Mouse (Mus musculus): ENCODE results near the gene Col5a3. TPM values are rescaled to one million over a fixed set of nuclear protein-coding genes. Genes with fewer than 3 reads are reported as not detected.

Gene Col5a3
- polyA plus RNA-seq, 1 experiment = 70.3 TPM

- Histone ChIP-seq H3K4me2 (ENCODE audit: low read depth) (peak overlapping the region; percentile 90), H3K4me3 (peak overlapping the region; percentile 12), H3K79me2 (ENCODE audit: control insufficient read depth, insufficient read depth) (no peaks in the 10 kb centered on the region), H3K27me3 (ENCODE audit: control insufficient read depth, insufficient read depth, insufficient read length) (peaks cover 45% of the 10 kb centered on the region), H3ac (ENCODE audit: control insufficient read depth, insufficient read length) (no peak overlapping the region), H3K36me3 (ENCODE audit: control insufficient read depth, insufficient read depth) (no peaks in the 10 kb centered on the region)
- no peak for TF ChIP-seq POLR2AphosphoS2 (IDR thresholded peaks at IDR 0.05; ENCODE audit: insufficient read length, low read depth)
- no peak for TF ChIP-seq TCF12 (IDR thresholded peaks at IDR 0.05; ENCODE audit: insufficient read depth, poor library complexity, severe bottlenecking)
- no peak for TF ChIP-seq MAX (IDR thresholded peaks at IDR 0.05; ENCODE audit: low read depth)
- TF ChIP-seq SRF (IDR thresholded peaks at IDR 0.05; ENCODE audit: control insufficient read depth, insufficient read length, low read depth) = no peak
- TF ChIP-seq CEBPB (IDR thresholded peaks at IDR 0.05; ENCODE audit: insufficient read depth, poor library complexity, severe bottlenecking) = no peak
- TF ChIP-seq TCF3 (IDR thresholded peaks at IDR 0.05; ENCODE audit: insufficient read length, low read depth) = no peak
Observed at GRCm38 (mm10) chr9:20727601-20728113, 87.2 kb downstream of the Col5a3 start.

DNA sequence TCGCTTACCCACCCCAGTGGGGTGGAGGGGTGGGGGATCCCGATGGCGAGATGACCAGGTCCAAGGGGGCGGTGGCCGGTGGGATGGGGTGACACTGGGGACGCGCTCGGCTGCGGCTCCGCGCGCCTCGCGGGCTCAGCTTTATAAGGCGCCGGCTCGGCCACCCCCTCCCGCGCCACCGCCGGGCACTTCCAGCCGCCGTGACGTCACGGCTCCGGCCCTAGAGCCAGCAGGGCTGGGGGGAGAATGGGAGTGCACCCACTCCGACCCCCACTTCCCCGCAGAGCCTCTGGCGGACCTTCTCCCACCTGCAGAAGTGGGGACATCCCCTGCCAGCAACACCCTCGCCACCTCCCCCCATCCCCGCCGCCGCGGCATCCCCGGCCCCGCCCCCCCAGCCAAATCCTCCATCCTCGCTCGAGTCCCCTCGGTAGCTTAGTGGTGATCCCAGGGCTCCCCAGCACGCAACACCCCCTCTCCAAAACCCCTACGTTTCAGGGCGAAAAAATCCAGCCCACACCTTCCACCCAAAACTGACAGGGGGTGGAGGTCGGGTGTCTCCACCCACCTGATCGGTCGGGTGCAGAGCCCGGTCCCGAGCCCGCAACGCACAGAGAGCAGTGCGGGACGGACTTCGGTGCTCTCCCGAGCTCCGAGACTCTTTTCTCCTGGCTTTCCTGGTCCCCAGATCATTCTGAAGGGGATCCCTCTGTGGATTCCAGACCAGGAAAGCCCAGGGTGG is 87.8 kb downstream of the Col5a3 start:
- H3K36me3 ChIP-seq (ENCODE audit: control insufficient read depth, insufficient read depth) = no peaks in the 10 kb centered on the region
- TF ChIP-seq USF1 (IDR thresholded peaks at IDR 0.05; ENCODE audit: low read depth) = no peak
- TF ChIP-seq POLR2A (IDR thresholded peaks at IDR 0.05; ENCODE audit: insufficient read length, low read depth) = no peak
- no peak for TF ChIP-seq MYOG (IDR thresholded peaks at IDR 0.05; ENCODE audit: control insufficient read depth in 1 of 3, insufficient read depth in 1 of 3, insufficient read length in 2 of 3, low read depth in 2 of 3)
- no peak for TF ChIP-seq POLR2AphosphoS2 (IDR thresholded peaks at IDR 0.05; ENCODE audit: insufficient read length, low read depth)
- no peak for TF ChIP-seq TCF3 (IDR thresholded peaks at IDR 0.05; ENCODE audit: insufficient read length, low read depth)
- TF ChIP-seq TCF12 (IDR thresholded peaks at IDR 0.05; ENCODE audit: insufficient read depth, poor library complexity, severe bottlenecking) = no peak
- no peak for TF ChIP-seq E2F4 (IDR thresholded peaks at IDR 0.05; ENCODE audit: insufficient read depth)
- no peak for TF ChIP-seq SRF (IDR thresholded peaks at IDR 0.05; ENCODE audit: control insufficient read depth, insufficient read length, low read depth)
- TF ChIP-seq MYOD1 (IDR thresholded peaks at IDR 0.05; ENCODE audit: control insufficient read depth in 1 of 3, insufficient read length in 2 of 3, low read depth in 2 of 3) = no peak
- no peak for TF ChIP-seq CEBPB (IDR thresholded peaks at IDR 0.05; ENCODE audit: insufficient read depth, poor library complexity, severe bottlenecking)
- TF ChIP-seq REST (IDR thresholded peaks at IDR 0.05; ENCODE audit: insufficient read depth, insufficient read length) = no peak
- TF ChIP-seq MAX (IDR thresholded peaks at IDR 0.05; ENCODE audit: low read depth) = no peak
- peak overlapping the region; percentile 90 for H3K4me2 ChIP-seq (ENCODE audit: low read depth)
- H3ac ChIP-seq (ENCODE audit: control insufficient read depth, insufficient read length) = peak overlapping the region; percentile 30
- peak overlapping the region; percentile 12 for H3K4me3 ChIP-seq
- no peaks in the 10 kb centered on the region for H3K79me2 ChIP-seq (ENCODE audit: control insufficient read depth, insufficient read depth)
- H3K27me3 ChIP-seq (ENCODE audit: control insufficient read depth, insufficient read depth, insufficient read length) = peaks cover 45% of the 10 kb centered on the region

GRCm38 (mm10) chr9:20726134-20726858 is 88.6 kb downstream of the Col5a3 start:
- peak overlapping the region; percentile 30 for H3ac ChIP-seq (ENCODE audit: control insufficient read depth, insufficient read length)
- H3K79me2 ChIP-seq (ENCODE audit: control insufficient read depth, insufficient read depth) = no peaks in the 10 kb centered on the region
- TF ChIP-seq USF1 (IDR thresholded peaks at IDR 0.05; ENCODE audit: low read depth) = no peak
- TF ChIP-seq SRF (IDR thresholded peaks at IDR 0.05; ENCODE audit: control insufficient read depth, insufficient read length, low read depth) = no peak
- TF ChIP-seq POLR2AphosphoS2 (IDR thresholded peaks at IDR 0.05; ENCODE audit: insufficient read length, low read depth) = no peak
- TF ChIP-seq E2F4 (IDR thresholded peaks at IDR 0.05; ENCODE audit: insufficient read depth) = no peak
- no peak for TF ChIP-seq TCF12 (IDR thresholded peaks at IDR 0.05; ENCODE audit: insufficient read depth, poor library complexity, severe bottlenecking)
- no peak for TF ChIP-seq MYOG (IDR thresholded peaks at IDR 0.05; ENCODE audit: control insufficient read depth in 1 of 3, insufficient read depth in 1 of 3, insufficient read length in 2 of 3, low read depth in 2 of 3)
- TF ChIP-seq CEBPB (IDR thresholded peaks at IDR 0.05; ENCODE audit: insufficient read depth, poor library complexity, severe bottlenecking) = no peak
- no peak for TF ChIP-seq TCF3 (IDR thresholded peaks at IDR 0.05; ENCODE audit: insufficient read length, low read depth)
- TF ChIP-seq MAX (IDR thresholded peaks at IDR 0.05; ENCODE audit: low read depth) = no peak
- TF ChIP-seq REST (IDR thresholded peaks at IDR 0.05; ENCODE audit: insufficient read depth, insufficient read length) = no peak
- no peak for TF ChIP-seq MYOD1 (IDR thresholded peaks at IDR 0.05; ENCODE audit: control insufficient read depth in 1 of 3, insufficient read length in 2 of 3, low read depth in 2 of 3)
- TF ChIP-seq POLR2A (IDR thresholded peaks at IDR 0.05; ENCODE audit: insufficient read length, low read depth) = no peak
- H3K4me2 ChIP-seq (ENCODE audit: low read depth) = peak overlapping the region; percentile 90
- H3K36me3 ChIP-seq (ENCODE audit: control insufficient read depth, insufficient read depth) = no peaks in the 10 kb centered on the region
- H3K27me3 ChIP-seq (ENCODE audit: control insufficient read depth, insufficient read depth, insufficient read length) = peaks cover 45% of the 10 kb centered on the region
- peak overlapping the region; percentile 12 for H3K4me3 ChIP-seq

DNA sequence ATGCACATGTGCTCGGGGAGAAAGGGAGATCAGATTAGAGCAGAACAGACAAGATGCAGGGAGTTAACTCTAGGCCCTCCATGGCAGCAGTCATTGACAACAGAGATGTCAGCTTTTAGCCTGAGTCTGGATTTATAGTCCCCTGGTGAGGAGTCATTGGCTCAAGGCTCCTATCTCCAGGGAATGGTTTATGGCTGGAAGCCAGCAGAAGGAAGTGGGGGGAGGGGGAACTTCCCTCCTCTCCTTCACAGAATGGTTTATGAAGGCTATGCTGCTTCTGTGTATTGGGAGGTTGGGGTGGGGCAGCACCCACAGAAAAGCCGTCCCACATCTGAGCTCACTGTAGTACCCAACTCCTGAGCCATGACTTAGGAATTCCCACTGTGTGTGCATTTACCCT is 93.3 kb downstream of the Col5a3 start:
- Histone ChIP-seq H3K27me3 (ENCODE audit: control insufficient read depth, insufficient read depth, insufficient read length) (peaks cover 27% of the 10 kb centered on the region), H3ac (ENCODE audit: control insufficient read depth, insufficient read length) (no peak overlapping the region), H3K4me3 (no peak overlapping the region), H3K79me2 (ENCODE audit: control insufficient read depth, insufficient read depth) (no peaks in the 10 kb centered on the region), H3K36me3 (ENCODE audit: control insufficient read depth, insufficient read depth) (no peaks in the 10 kb centered on the region), H3K4me2 (ENCODE audit: low read depth) (no peak overlapping the region)
- TF ChIP-seq CEBPB (IDR thresholded peaks at IDR 0.05; ENCODE audit: insufficient read depth, poor library complexity, severe bottlenecking) (no peak), POLR2AphosphoS2 (IDR thresholded peaks at IDR 0.05; ENCODE audit: insufficient read length, low read depth) (no peak), MYOG (IDR thresholded peaks at IDR 0.05; ENCODE audit: control insufficient read depth in 1 of 3, insufficient read depth in 1 of 3, insufficient read length in 2 of 3, low read depth in 2 of 3) (no peak), E2F4 (IDR thresholded peaks at IDR 0.05; ENCODE audit: insufficient read depth) (no peak), TCF3 (IDR thresholded peaks at IDR 0.05; ENCODE audit: insufficient read length, low read depth) (no peak), POLR2A (IDR thresholded peaks at IDR 0.05; ENCODE audit: insufficient read length, low read depth) (no peak), MAX (IDR thresholded peaks at IDR 0.05; ENCODE audit: low read depth) (no peak), USF1 (IDR thresholded peaks at IDR 0.05; ENCODE audit: low read depth) (no peak), TCF12 (IDR thresholded peaks at IDR 0.05; ENCODE audit: insufficient read depth, poor library complexity, severe bottlenecking) (no peak)

Other genes starting within 250 kb of the Col5a3 start
- 1.7 TPM for gene Zfp846, start 233.8 kb downstream of the Col5a3 start, polyA plus RNA-seq (2012; fragmentation: generic; extraction: Trizol)
- gene Ubl5, start 172.2 kb downstream of the Col5a3 start, polyA plus RNA-seq (2012; fragmentation: generic; extraction: Trizol) = 762 TPM
- gene Fbxl12, start 170.3 kb downstream of the Col5a3 start, polyA plus RNA-seq (2012; fragmentation: generic; extraction: Trizol) = 10.6 TPM
- gene Pin1, start 163.0 kb downstream of the Col5a3 start, polyA plus RNA-seq (2012; fragmentation: generic; extraction: Trizol) = 36.8 TPM
- gene Olfm2, start 68.7 kb downstream of the Col5a3 start, polyA plus RNA-seq (2012; fragmentation: generic; extraction: Trizol) = 0.11 TPM
- gene Rdh8, start 3.4 kb upstream of the Col5a3 start, polyA plus RNA-seq (2012; fragmentation: generic; extraction: Trizol) = not detected
- gene A230050P20Rik, start 53.6 kb upstream of the Col5a3 start, polyA plus RNA-seq (2012; fragmentation: generic; extraction: Trizol) = 4.6 TPM
- 12.6 TPM for gene Angptl6, start 64.7 kb upstream of the Col5a3 start, polyA plus RNA-seq (2012; fragmentation: generic; extraction: Trizol)
- gene Ppan, start 73.1 kb upstream of the Col5a3 start, polyA plus RNA-seq (2012; fragmentation: generic; extraction: Trizol) = 44.3 TPM
- 202 TPM for gene Eif3g, start 83.6 kb upstream of the Col5a3 start, polyA plus RNA-seq (2012; fragmentation: generic; extraction: Trizol)
- gene Dnmt1, start 144.8 kb upstream of the Col5a3 start, polyA plus RNA-seq (2012; fragmentation: generic; extraction: Trizol) = 22.1 TPM
- gene S1pr2, start 161.7 kb upstream of the Col5a3 start, polyA plus RNA-seq (2012; fragmentation: generic; extraction: Trizol) = 5.5 TPM
- 110 TPM for gene Mrpl4, start 187.7 kb upstream of the Col5a3 start, polyA plus RNA-seq (2012; fragmentation: generic; extraction: Trizol)
- gene Icam1, start 200.9 kb upstream of the Col5a3 start, polyA plus RNA-seq (2012; fragmentation: generic; extraction: Trizol) = 0.06 TPM
- 0.73 TPM for gene Icam4, start 214.3 kb upstream of the Col5a3 start, polyA plus RNA-seq (2012; fragmentation: generic; extraction: Trizol)
- 0.25 TPM for gene Icam5, start 217.0 kb upstream of the Col5a3 start, polyA plus RNA-seq (2012; fragmentation: generic; extraction: Trizol)

Data from myocyte (in vitro differentiated cells).